Mouse (Mus musculus): ENCODE measurements around the gene D630045J12Rik.

DNA sequence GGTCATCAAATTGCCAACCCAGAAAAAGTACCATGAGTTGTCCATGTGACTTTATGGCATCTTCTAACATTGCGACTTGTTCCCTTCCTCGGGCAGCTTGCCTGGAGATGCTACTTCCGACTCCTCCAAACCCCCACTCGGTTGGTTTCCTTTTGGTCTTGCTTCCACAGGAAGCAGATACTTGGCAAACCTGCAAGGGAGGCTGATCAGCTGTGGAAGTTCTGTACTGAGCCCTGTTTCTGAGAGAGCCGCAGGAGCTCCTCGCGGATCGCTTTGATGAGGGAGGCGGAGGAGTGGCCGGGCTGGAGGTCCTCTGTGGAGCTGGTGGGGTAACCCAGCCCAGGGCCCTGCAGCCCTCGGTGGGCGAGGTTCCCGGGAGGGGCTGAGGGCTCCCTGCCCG is 125.7 kb downstream of the D630045J12Rik start:
- TF ChIP-seq POLR2A (IDR thresholded peaks at IDR 0.05; ENCODE audit: borderline replicate concordance, extremely low read depth, low read depth, low read length) = no peak
- no peak for TF ChIP-seq CTCF (IDR thresholded peaks at IDR 0.05; ENCODE audit: insufficient read depth, low read length)

Data from lung, adult 2 months (tissue).